Mouse (Mus musculus) small intestine, adult 2 months (tissue): ENCODE results near the gene Rhbdl1. TPM values are rescaled to one million over a fixed set of nuclear protein-coding genes. Genes with fewer than 3 reads are reported as not detected.
A peak's percentile ranks its signal among the peaks of the same experiment; 100 is the strongest.

ENCODE experiments used
- H3K27ac ChIP-seq: fragments of 200-500 bp; 2 replicates; pipeline ENCODE4 v1.5.1; 2012; ENCODE audit warnings: low read depth, low read length, control low read depth, inconsistent platforms; ENCODE audit not compliant: insufficient read depth
- H3K27me3 ChIP-seq: fragments of 200-500 bp; 2 replicates; pipeline ENCODE4 v1.6.1; 2012; ENCODE audit warnings: mild to moderate bottlenecking, moderate library complexity, low read length, inconsistent platforms; ENCODE audit not compliant: control insufficient read depth, insufficient read depth
- H3K36me3 ChIP-seq: fragments of 200-500 bp; 2 replicates; pipeline ENCODE4 v1.6.1; 2012; ENCODE audit warnings: mild to moderate bottlenecking, low read length, control low read depth, inconsistent platforms; ENCODE audit not compliant: control insufficient read depth, insufficient read depth
- H3K4me1 ChIP-seq: fragments of 200-500 bp; 2 replicates; pipeline ENCODE4 v1.6.1; 2012; ENCODE audit warnings: low read length, inconsistent platforms, mixed read lengths; ENCODE audit not compliant: control insufficient read depth, insufficient read depth, insufficient read length
- H3K4me3 ChIP-seq: fragments of 200-500 bp; 2 replicates; pipeline ENCODE4 v1.5.1; 2012; ENCODE audit warnings: low read depth, mild to moderate bottlenecking, control low read depth, inconsistent platforms, low read length, moderate library complexity
- CTCF ChIP-seq: fragments of 200-500 bp; IDR thresholded peaks from 2 replicates; pipeline ENCODE4 v1.5.1; 2012; ENCODE audit warnings: low read depth, mild to moderate bottlenecking, control low read depth, inconsistent platforms, low read length, moderate library complexity, mixed read lengths; ENCODE audit not compliant: insufficient replicate concordance, insufficient read length; ENCODE audit errors: extremely low read depth
- POLR2A ChIP-seq: fragments of 200-500 bp; IDR thresholded peaks from 2 replicates; pipeline ENCODE4 v1.6.1; 2012; ENCODE audit warnings: low read depth, mild to moderate bottlenecking, control low read depth, inconsistent platforms, low read length, moderate library complexity
- WGBS: fragments of 180-500 bp; shearing (Covaris S2); methylation state at CpG from one replicate; pipeline ENCODE4 v1.1.7; 2018; 5-methylcytosine and 5-hydroxymethylcytosine counted together
- polyA plus RNA-seq: library from polyadenylated mRNA; depleted of rRNA; stranded (reverse); fragments of >200 nt; gene quantifications from 2 replicates; pipeline ENCODE4 v1.2.3, GENCODE M21; 2012

Gene Rhbdl1
- polyA plus RNA-seq, 1 experiment, result 10.6 TPM

DNA sequence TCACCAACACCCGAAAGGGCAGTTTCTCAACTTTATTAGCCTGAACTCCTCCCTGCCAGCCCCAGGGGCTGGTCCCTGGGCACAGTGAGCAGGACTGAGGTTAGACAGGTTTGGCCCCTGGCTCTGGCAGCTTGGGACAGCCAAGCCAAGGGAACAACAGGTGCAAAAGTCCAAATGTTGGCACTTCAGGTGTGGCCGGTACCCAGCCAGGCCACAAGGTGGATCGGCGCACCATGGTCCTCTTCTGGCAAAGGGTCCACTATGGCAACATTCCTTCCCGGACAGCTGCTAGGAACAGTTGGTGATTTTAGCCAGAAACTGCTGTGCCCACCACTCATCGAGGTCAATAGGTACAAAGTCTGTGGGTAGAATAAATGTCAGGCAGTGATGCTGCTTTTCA is 26.6 kb upstream of the Rhbdl1 start:
- H3K4me1 ChIP-seq, result peaks cover 40% of the 10 kb centered on the region
- no peaks in the 10 kb centered on the region for H3K27me3 ChIP-seq
- TF ChIP-seq CTCF, result 0 out of 2 replicates have a peak, but pooled peaks have one; percentile 18
- no peak for TF ChIP-seq POLR2A
- H3K4me3 ChIP-seq, result no peak overlapping the region
- WGBS, result 36% methylated on average over 6 of the region's 6 CpGs
- H3K27ac ChIP-seq, result peak overlapping the region; percentile 44
- H3K36me3 ChIP-seq, result no peaks in the 10 kb centered on the region

GRCm38 (mm10) chr17:25861704-25862612 is 24.9 kb upstream of the Rhbdl1 start:
- Histone ChIP-seq H3K4me1 (peaks cover 35% of the 10 kb centered on the region), H3K4me3 (peak overlapping the region; percentile 81), H3K36me3 (no peaks in the 10 kb centered on the region), H3K27ac (peak overlapping the region; percentile 46), H3K27me3 (no peaks in the 10 kb centered on the region)
- TF ChIP-seq CTCF (no peak), POLR2A (0 out of 2 replicates have a peak, but pooled peaks have one; percentile 39)
- WGBS, result 4% methylated on average over 6 of the region's 6 CpGs

DNA sequence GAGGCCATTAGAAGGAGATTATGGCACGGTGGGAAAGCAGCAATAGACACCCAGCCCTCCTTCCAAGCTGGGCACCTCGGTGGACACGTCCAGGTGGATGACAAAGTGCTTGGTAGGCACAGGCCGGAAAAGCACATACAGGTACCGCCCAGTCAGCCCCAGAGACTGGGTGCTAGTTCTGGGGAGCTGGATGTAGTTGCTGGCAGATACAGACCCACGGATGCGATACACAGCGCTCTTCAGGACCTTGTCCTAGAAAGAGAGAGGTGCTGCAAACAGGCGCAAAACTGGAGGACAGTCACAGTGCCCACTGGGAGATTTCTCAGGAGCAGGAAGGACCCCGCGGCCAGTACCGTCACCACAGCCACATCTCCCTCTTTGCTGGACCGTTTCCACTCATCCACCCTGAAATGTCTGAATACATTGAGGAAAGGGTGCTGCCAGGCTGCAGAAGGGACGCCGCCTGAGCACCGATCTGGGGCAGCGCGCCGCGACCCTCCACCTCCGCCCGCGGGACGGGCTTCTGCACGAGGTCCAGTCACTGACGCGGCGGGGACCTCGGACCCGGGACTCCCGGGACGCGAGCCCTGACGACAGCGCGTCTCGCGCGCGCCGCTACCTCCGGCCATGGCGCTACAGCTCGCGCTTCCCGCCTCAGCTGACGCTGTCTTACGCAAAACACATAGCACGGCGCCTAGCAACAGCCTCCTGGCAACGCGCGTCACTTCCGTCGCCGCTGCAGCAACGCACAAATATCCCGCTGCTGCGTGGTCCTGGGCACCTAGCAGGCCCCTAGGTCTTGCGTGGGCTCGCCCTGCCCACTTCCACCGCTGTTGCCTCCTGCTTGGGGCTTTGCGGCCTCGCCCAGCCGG is 24.0 kb upstream of the Rhbdl1 start, which contains the start of gene Wdr90:
TSS of gene Wdr90 (minus strand) at position 670 of the 872 bp plus-strand sequence.
- H3K36me3 ChIP-seq, result no peaks in the 10 kb centered on the region
- peaks cover 35% of the 10 kb centered on the region for H3K4me1 ChIP-seq
- TF ChIP-seq CTCF (no peak), POLR2A (no peak)
- peak within 1 kb of the TSS; percentile 46 for H3K27ac ChIP-seq
- peak within 1 kb of the TSS; percentile 81 for H3K4me3 ChIP-seq
- H3K27me3 ChIP-seq, result no peaks in the 10 kb centered on the region
- WGBS, result 2% methylated on average over 65 of the region's 65 CpGs

DNA sequence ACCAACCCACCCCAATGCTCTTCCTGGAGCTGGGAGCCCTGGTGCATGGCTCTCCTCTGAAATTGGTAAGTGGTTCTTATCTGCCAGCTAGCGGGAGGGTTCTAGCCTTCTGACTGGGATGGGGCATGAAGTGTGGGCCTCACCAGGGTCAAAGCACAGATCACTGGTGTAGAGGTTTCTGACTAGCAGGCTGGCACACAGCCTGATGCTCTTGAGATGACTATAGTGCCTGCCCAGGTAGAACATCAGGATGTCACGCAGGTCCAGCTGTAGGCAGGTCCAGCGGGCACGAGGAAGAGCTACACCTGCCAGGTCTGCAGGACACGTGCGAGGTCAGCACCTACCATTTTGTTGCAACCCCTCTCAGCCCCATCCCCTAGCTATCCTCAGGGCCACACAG is 23.1 kb upstream of the Rhbdl1 start:
- no peaks in the 10 kb centered on the region for H3K27me3 ChIP-seq
- no peak for TF ChIP-seq POLR2A
- TF ChIP-seq CTCF, result no peak
- peaks cover 28% of the 10 kb centered on the region for H3K4me1 ChIP-seq
- WGBS, result 91% methylated on average over 6 of the region's 6 CpGs
- H3K27ac ChIP-seq, result no peak overlapping the region
- H3K36me3 ChIP-seq, result no peaks in the 10 kb centered on the region
- H3K4me3 ChIP-seq, result no peak overlapping the region

GRCm38 (mm10) chr17:25844396-25844901 is 7.4 kb upstream of the Rhbdl1 start, which contains the start of gene Rhot2:
Gene Rhot2, minus strand, starts transcription at chr17:25844851.
- peak; percentile 93 for TF ChIP-seq POLR2A
- TF ChIP-seq CTCF, result peak; percentile 52; the same call in 1 of the 2 replicates
- Histone ChIP-seq H3K4me1 (peaks cover 10% of the 10 kb centered on the region), H3K27ac (peak within 1 kb of the TSS; percentile 52), H3K4me3 (peak within 1 kb of the TSS; percentile 92), H3K36me3 (peaks cover 25% of the 10 kb centered on the region), H3K27me3 (no peaks in the 10 kb centered on the region)
- 1% methylated on average over 21 of the region's 21 CpGs for WGBS

DNA sequence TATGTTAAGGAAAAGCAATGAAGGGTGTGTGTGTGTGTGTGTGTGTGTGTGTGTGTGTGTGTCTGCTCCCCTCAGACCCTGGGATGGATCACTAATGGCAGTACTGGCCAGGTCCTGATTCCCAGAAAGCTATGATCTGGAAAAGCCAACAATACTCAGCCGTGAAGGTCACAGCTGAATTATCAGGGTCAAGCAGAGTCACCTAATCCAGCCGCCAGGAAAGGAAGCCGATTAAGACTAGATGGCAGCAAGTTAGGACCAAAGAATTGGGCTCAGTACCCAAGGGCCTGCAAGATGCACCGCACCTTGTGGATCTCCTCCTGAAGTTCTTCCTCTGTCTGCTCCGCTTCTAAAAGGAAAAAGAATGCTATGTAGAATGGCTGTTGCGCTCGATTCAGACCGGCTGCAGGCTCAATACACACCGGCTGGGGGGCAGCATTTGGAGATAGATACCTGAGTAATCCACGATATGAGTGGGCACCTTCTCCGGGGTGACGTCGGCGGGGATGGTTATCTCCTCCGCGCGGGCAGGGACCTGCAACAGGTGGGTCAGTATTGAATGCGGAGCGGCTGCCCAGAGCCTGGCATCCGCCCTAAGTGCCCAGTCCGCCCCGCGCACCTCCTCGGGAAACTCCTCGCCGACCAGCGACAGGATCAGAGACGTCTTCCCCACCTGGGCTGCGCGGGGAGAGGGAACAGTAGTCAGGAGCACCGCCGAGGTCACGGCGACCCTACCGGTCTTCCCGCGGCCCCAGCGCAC is 6.7 kb upstream of the Rhbdl1 start:
- under 1% methylated on average over 38 of the region's 38 CpGs for WGBS
- peaks cover 30% of the 10 kb centered on the region for H3K36me3 ChIP-seq
- TF ChIP-seq POLR2A (no peak), CTCF (no peak)
- H3K4me1 ChIP-seq, result peaks cover 14% of the 10 kb centered on the region
- H3K27ac ChIP-seq, result peak overlapping the region; percentile 52
- H3K27me3 ChIP-seq, result no peaks in the 10 kb centered on the region
- H3K4me3 ChIP-seq, result peak overlapping the region; percentile 92
